Mouse (Mus musculus): ENCODE results near the gene Vipr2.

- no peak for TF ChIP-seq CTCF (IDR thresholded peaks at IDR 0.05; ENCODE audit: low read depth, low read length)
- TF ChIP-seq POLR2A (IDR thresholded peaks at IDR 0.05; ENCODE audit: extremely low read depth, insufficient read depth, low read length), result no peak
Observed at GRCm38 (mm10) chr12:116116455-116116854, 38.9 kb downstream of the Vipr2 start.

Measured in liver, adult 2 months (tissue).